Mouse (Mus musculus) neural tube, embryonic 11.5 days (tissue): ENCODE measurements around the gene Fance. TPM values are rescaled to one million over a fixed set of nuclear protein-coding genes. Genes with fewer than 3 reads are reported as not detected.
"Not testable (repeated sequence)": the region's sequence is repeated elsewhere in the genome, so short reads cannot be mapped to it uniquely, and the experiment has no call there.

Experiments used
- ATAC-seq: fragments of 200-750 bp; cut with Nextera tagmentation; 2 replicates; pipeline ENCODE4 v1.8.0; 2017; ENCODE audit warnings: moderate number of reproducible peaks, mild to moderate bottlenecking, moderate TSS enrichment, moderate library complexity; ENCODE audit not compliant: insufficient read depth, low FRiP score, low TSS enrichment
- DNase-seq: peaks from one replicate; pipeline ENCODE4 v3.0.0-alpha.2; 2015; ENCODE audit warnings: low spot score
- H3K27ac ChIP-seq: fragments of 300-500 bp; sonication (generic); 2 replicates; pipeline ENCODE4 v1.5.1; 2014; ENCODE audit warnings: low read depth, mild to moderate bottlenecking, low read length
- H3K27me3 ChIP-seq: fragments of 300-500 bp; sonication (generic); 2 replicates; pipeline ENCODE4 v1.6.1; 2014; ENCODE audit warnings: mild to moderate bottlenecking, low read length, mixed read lengths; ENCODE audit not compliant: control insufficient read depth, insufficient read depth
- H3K36me3 ChIP-seq: fragments of 300-500 bp; sonication (generic); 2 replicates; pipeline ENCODE4 v1.6.1; 2014; ENCODE audit warnings: mild to moderate bottlenecking, low read length, moderate library complexity, mixed read lengths; ENCODE audit not compliant: control insufficient read depth, insufficient read depth
- H3K4me1 ChIP-seq: fragments of 300-500 bp; sonication (generic); 2 replicates; pipeline ENCODE4 v1.6.1; 2014; ENCODE audit warnings: low read length, mixed read lengths; ENCODE audit not compliant: control insufficient read depth, insufficient read depth
- H3K4me2 ChIP-seq: fragments of 300-500 bp; sonication (generic); 2 replicates; pipeline ENCODE4 v1.6.1; 2014; ENCODE audit warnings: low read depth, mild to moderate bottlenecking, moderate library complexity
- H3K4me3 ChIP-seq: fragments of 300-500 bp; sonication (generic); 2 replicates; pipeline ENCODE4 v1.5.1; 2014; ENCODE audit warnings: low read depth, low read length
- H3K9ac ChIP-seq: fragments of 300-500 bp; sonication (generic); 2 replicates; pipeline ENCODE4 v1.6.1; 2014; ENCODE audit warnings: mild to moderate bottlenecking, low read length
- H3K9me3 ChIP-seq: fragments of 300-500 bp; sonication (generic); 2 replicates; pipeline ENCODE4 v1.6.1; 2016; ENCODE audit warnings: low read length; ENCODE audit not compliant: control insufficient read depth
- WGBS: fragments of 180-500 bp; shearing (Covaris S2); extraction: QIAGEN DNeasy Blood & Tissue Kit; methylation state at CpG from one replicate; pipeline ENCODE4 v1.1.7; 2014; 5-methylcytosine and 5-hydroxymethylcytosine counted together
- polyA plus RNA-seq: library from polyadenylated mRNA; unstranded; fragments of >200 nt; fragmentation: Nextera tagmentation; extraction: Ambion mirVana; gene quantifications from 2 replicates; pipeline ENCODE4 v1.2.1, GENCODE M21; 2014

The Fance gene
- polyA plus RNA-seq, 1 experiment from 2014 or later = 23.7 TPM

DNA sequence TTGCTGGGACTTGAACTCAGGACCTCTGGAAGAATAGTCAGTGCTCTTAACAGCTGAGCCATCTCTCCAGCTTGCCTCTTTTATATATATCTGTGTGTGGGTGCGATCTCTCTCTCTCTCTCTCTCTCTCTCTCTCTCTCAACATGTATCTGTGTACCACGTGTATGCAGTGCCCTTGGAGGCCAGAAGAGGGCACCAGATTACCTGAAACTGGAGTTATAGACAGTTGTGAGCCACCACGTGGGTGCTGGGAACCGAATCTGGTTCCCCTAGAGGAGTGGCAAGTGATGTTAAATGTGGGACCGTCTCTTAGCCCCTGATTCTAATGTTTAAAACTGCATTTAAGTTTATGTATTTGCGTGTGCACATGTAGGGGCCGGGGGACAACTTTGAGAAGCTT lies 11.1 kb downstream of the Fance start:
- not testable (repeated sequence) for H3K36me3 ChIP-seq, ATAC-seq
- 92% methylated on average over 7 of the region's 7 CpGs for whole genome bisulfite sequencing

DNA sequence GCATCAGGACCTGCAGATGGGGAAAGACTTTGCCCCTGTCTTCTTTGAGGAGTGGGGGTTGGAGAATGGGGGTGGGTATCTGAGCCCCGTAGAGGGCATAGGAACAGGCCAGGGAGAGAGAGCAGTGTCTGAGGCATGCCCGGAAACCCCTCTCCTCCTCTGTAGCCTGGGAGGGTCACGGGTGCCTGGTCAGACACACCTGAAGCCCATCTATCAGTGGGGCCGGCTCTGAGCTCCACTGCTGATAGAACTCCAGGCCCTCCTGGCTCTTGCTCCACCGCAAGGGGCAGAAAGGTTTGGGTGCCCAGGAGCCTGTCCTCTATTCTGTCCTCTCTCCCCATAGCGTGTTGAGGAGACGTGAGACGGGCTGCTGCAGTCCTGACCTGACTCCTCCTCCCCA lies 12.4 kb downstream of the Fance start:
- H3K9ac ChIP-seq = no peak overlapping the region
- no peaks in the 10 kb centered on the region for H3K27me3 ChIP-seq
- no peak for DNase-seq
- H3K9me3 ChIP-seq = no peaks in the 10 kb centered on the region
- H3K36me3 ChIP-seq = peaks cover 5% of the 10 kb centered on the region
- H3K4me3 ChIP-seq = no peak overlapping the region
- no peak overlapping the region for H3K4me2 ChIP-seq
- peaks cover 15% of the 10 kb centered on the region for H3K4me1 ChIP-seq
- 97% methylated on average over 8 of the region's 8 CpGs for WGBS
- H3K27ac ChIP-seq = no peak overlapping the region
- ATAC-seq = no peak

More for the DNA sequence above, 11.1 kb downstream of the Fance start:
- H3K9me3 ChIP-seq, H3K9ac ChIP-seq, H3K27ac ChIP-seq, H3K4me2 ChIP-seq, H3K4me3 ChIP-seq, H3K4me1 ChIP-seq, H3K27me3 ChIP-seq, DNase-seq: not testable (repeated sequence)

DNA sequence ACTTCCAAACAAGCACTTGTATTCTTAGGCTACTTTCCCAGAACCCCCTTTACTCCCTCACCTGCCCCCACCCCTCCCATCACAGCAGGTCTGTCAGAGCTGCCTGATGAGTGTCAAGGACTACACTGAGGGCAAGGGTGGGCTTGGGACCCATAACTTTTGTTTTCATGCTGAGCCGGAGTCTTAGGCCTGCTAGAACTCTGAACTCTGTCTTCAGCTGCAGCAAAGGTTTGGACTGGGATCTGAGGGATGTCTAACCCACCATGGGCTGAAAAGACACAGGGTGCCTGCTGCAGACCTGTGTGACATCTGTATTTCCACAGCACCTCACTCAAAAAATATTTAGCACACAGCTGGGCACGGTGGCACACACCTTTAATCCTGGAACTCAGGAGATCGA lies 13.6 kb downstream of the Fance start:
- H3K36me3 ChIP-seq = peaks cover 4% of the 10 kb centered on the region
- H3K9ac ChIP-seq = no peak overlapping the region
- 90% methylated on average over 3 of the region's 3 CpGs for WGBS

DNA sequence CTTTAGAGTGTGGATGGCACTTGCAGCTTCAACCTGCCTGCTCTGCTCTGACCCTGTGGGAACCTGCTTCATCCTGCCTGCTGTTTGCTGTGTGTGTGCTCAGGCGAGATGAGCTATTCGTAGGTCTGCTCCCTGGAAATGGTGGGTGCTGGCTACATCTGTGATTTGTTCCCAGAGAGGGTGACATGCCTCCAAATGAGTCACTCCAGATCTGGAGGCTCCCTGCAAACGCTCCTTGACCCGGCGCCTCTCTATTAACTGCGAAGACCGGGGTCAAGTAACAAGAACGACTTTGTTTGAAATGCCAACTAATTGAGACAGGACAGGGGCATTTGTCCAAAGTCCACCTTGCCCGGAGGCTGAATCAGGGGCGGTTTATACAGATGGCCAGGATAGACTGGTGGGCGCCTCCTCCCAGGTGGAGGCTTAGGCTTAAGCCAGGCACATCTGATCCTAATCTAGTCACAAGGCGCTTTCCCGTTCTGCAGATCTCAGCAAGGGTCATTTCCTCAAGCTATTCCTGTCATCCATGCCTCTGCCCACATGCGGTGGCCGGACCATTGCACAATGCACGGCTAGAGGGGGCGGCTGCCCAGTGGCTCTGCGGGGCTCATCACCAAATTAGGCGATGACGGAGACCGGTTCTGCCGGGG lies 14.5 kb downstream of the Fance start:
- H3K27ac ChIP-seq = peak overlapping the region; percentile 93
- no peaks in the 10 kb centered on the region for H3K27me3 ChIP-seq
- H3K4me2 ChIP-seq = peak overlapping the region; percentile 91
- 10% methylated on average over 22 of the region's 22 CpGs for WGBS
- DNase-seq (peak; percentile 32), ATAC-seq (peak; percentile 56)
- peaks cover 15% of the 10 kb centered on the region for H3K4me1 ChIP-seq
- H3K4me3 ChIP-seq = peak overlapping the region; percentile 96
- H3K9ac ChIP-seq = peak overlapping the region; percentile 99
- peaks cover 4% of the 10 kb centered on the region for H3K36me3 ChIP-seq
- H3K9me3 ChIP-seq = no peaks in the 10 kb centered on the region

More for the DNA sequence above, 13.6 kb downstream of the Fance start:
- Histone ChIP-seq H3K4me1 (peaks cover 15% of the 10 kb centered on the region), H3K27ac (no peak overlapping the region), H3K9me3 (no peaks in the 10 kb centered on the region), H3K4me3 (no peak overlapping the region), H3K27me3 (no peaks in the 10 kb centered on the region), H3K4me2 (no peak overlapping the region)
- DNase-seq = no peak
- ATAC-seq = no peak

DNA sequence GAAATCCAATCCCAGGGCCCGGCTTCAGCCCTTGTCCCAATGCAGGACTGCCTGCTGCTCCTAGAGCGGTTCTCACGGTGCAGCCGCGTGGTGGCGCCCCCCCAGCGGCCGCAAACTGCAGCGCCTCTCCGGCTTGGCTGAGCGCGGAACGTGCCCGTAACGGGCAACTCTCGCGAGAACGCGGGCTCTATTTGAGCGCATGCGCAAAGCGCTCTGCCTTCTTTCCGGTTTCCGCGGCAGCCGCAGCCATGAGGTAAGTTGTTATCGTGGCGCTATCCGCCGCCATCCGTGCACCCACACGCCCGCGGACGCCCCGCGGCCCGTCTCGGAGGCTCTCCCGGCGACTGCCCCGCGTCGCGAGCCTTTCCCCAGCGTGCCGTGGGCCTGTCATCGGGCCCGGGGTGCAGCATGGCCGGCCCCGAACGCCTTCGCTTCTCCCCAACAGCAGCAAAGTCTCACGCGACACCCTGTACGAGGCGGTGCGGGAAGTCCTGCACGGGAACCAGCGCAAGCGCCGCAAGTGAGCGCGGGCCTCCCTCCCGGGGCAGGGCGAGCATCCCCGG lies 15.1 kb downstream of the Fance start, which contains the start of gene Rpl10a:
Rpl10a (plus strand) TSS at position 106 of the 563 bp plus-strand sequence.
- WGBS = under 1% methylated on average over 66 of the region's 67 CpGs
- H3K9ac ChIP-seq = peak within 1 kb of the TSS; percentile 99
- H3K27me3 ChIP-seq = no peaks in the 10 kb centered on the region
- peak within 1 kb of the TSS; percentile 96 for H3K4me3 ChIP-seq
- DNase-seq (peak; percentile 98), ATAC-seq (peak; percentile 82)
- H3K4me1 ChIP-seq = peaks cover 19% of the 10 kb centered on the region
- H3K27ac ChIP-seq = peak within 1 kb of the TSS; percentile 93
- H3K36me3 ChIP-seq = peaks cover 4% of the 10 kb centered on the region
- H3K9me3 ChIP-seq = no peaks in the 10 kb centered on the region
- peak within 1 kb of the TSS; percentile 91 for H3K4me2 ChIP-seq

DNA sequence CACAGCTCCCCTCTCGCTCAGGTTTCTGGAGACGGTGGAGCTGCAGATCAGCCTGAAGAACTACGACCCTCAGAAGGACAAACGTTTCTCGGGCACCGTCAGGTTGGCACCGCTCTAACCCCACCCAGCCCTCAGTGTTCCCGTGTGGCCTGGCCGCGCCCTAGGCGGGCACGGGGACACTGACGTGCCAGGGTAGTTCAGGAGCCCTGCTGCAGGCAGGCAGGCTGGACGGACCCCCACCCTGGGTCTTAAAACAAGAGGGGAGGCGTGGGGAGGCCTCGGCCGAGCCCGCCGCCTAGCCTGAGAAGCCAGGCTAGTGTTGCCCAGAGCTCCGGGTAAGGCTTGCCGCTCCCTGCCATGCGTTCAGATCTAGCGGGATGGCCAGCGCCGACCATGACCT lies 15.6 kb downstream of the Fance start:
- Histone ChIP-seq H3K4me3 (peak overlapping the region; percentile 96), H3K4me1 (peaks cover 19% of the 10 kb centered on the region), H3K9ac (peak overlapping the region; percentile 99), H3K27me3 (no peaks in the 10 kb centered on the region), H3K27ac (peak overlapping the region; percentile 93), H3K9me3 (no peaks in the 10 kb centered on the region), H3K4me2 (peak overlapping the region; percentile 91), H3K36me3 (peaks cover 2% of the 10 kb centered on the region)
- 0% methylated on average over 25 of the region's 25 CpGs for WGBS
- peak; percentile 32; the same call in 1 of the 2 replicates for ATAC-seq
- DNase-seq = no peak

DNA sequence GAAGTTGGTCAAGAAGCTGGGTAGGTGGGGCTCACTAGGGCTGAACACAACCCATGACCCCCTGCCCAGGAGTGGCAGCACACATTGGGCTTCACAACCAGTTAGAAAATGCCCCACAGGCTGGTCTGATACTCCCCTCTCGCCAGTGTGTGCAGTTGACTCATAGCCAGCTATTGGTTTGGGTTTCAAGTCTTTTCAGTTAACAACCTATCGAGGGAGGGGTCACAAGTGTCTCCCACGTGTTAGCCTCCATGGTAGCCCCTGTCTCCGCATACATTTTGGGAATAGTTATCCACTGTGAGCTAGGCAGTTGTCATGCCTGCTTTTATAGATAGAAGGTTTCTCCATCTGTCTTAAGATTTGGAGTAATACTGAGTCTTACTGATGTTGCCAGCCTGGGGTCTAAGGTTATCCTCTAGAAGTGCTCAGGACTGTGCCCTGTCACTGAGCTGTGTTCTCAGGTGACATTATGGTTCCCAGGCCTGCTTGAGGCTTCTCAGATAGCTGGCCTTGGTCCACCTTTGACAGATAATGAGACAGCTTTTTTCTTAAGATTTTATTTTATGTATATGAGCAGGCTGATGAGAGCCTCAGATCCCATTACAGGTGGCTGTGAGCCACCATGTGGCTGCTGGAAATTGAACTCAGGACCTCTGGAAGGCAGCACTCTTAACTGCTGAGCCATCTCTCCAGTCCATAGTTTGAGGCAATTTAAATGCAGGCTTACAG lies 16.3 kb downstream of the Fance start:
- Histone ChIP-seq H3K27ac (no peak overlapping the region), H3K9me3 (no peaks in the 10 kb centered on the region), H3K4me3 (peak overlapping the region; percentile 96), H3K27me3 (no peaks in the 10 kb centered on the region), H3K4me2 (peak overlapping the region; percentile 91), H3K9ac (peak overlapping the region; percentile 99), H3K36me3 (peaks cover 2% of the 10 kb centered on the region), H3K4me1 (peaks cover 19% of the 10 kb centered on the region)
- DNase-seq (no peak), ATAC-seq (no peak)
- WGBS = 13% methylated on average over 4 of the region's 4 CpGs

DNA sequence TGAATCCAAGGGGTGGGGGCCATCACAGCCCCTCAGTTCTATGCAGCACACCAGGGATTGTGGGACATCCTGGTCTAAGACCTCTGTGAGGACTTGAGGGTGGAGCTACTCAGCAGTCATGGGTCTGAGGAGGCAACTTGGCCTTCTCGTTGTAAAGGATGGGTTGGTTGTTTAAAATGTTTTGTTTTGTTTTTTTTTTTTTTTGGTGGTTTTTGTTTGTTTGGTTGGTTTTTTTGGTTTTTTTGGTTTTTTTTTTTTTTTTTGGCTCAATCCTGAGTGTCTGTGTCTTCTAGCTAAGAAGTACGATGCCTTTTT lies 16.9 kb downstream of the Fance start:
- DNase-seq (no peak), ATAC-seq (no peak)
- peak overlapping the region; percentile 91 for H3K4me2 ChIP-seq
- peaks cover 2% of the 10 kb centered on the region for H3K36me3 ChIP-seq
- H3K4me1 ChIP-seq = peaks cover 19% of the 10 kb centered on the region
- H3K9me3 ChIP-seq = no peaks in the 10 kb centered on the region
- WGBS = 49% methylated on average over 2 of the region's 2 CpGs
- peak overlapping the region; percentile 96 for H3K4me3 ChIP-seq
- no peaks in the 10 kb centered on the region for H3K27me3 ChIP-seq
- peak overlapping the region; percentile 99; the same call in 1 of the 2 replicates for H3K9ac ChIP-seq
- no peak overlapping the region for H3K27ac ChIP-seq
